Mouse (Mus musculus) intestine, embryonic 15.5 days (tissue): Measurements from ENCODE around the gene Pax8. TPM values are rescaled to one million over a fixed set of nuclear protein-coding genes. Genes with fewer than 3 reads are reported as not detected.
A peak's percentile ranks its signal among the peaks of the same experiment; 100 is the strongest.

ENCODE experiments used
- ATAC-seq: fragments of 200-750 bp; cut with Nextera tagmentation; 2 replicates; pipeline ENCODE4 v1.8.0; 2017; ENCODE audit warnings: moderate TSS enrichment, moderate library complexity
- H3K27ac ChIP-seq: fragments of 300-500 bp; sonication (generic); 2 replicates; pipeline ENCODE4 v1.5.1; 2015; ENCODE audit warnings: mild to moderate bottlenecking, inconsistent platforms
- H3K27me3 ChIP-seq: fragments of 300-500 bp; sonication (generic); replicated peaks from 2 replicates; pipeline ENCODE4 v1.6.1; 2015; ENCODE audit warnings: inconsistent platforms
- H3K36me3 ChIP-seq: fragments of 300-500 bp; sonication (generic); 2 replicates; pipeline ENCODE4 v1.6.1; 2015; ENCODE audit warnings: inconsistent platforms
- H3K4me1 ChIP-seq: fragments of 300-500 bp; sonication (generic); replicated peaks from 2 replicates; pipeline ENCODE4 v1.6.1; 2015; ENCODE audit warnings: inconsistent platforms
- H3K4me2 ChIP-seq: fragments of 300-500 bp; sonication (generic); replicated peaks from 2 replicates; pipeline ENCODE4 v1.6.1; 2015; ENCODE audit warnings: mild to moderate bottlenecking, inconsistent platforms
- H3K4me3 ChIP-seq: fragments of 300-500 bp; sonication (generic); replicated peaks from 2 replicates; pipeline ENCODE4 v1.5.1; 2015; ENCODE audit warnings: inconsistent platforms
- H3K9ac ChIP-seq: fragments of 300-500 bp; sonication (generic); 2 replicates; pipeline ENCODE4 v1.6.1; 2015; ENCODE audit warnings: inconsistent platforms
- H3K9me3 ChIP-seq: fragments of 300-500 bp; sonication (generic); 2 replicates; pipeline ENCODE4 v1.6.1; 2016; ENCODE audit warnings: inconsistent platforms
- WGBS: fragments of 180-500 bp; shearing (Covaris S2); methylation state at CpG from one replicate; pipeline ENCODE4 v1.1.7; 2015; 5-methylcytosine and 5-hydroxymethylcytosine counted together
- polyA plus RNA-seq: library from polyadenylated mRNA; unstranded; fragments of >200 nt; fragmentation: Nextera tagmentation; extraction: Ambion mirVana; gene quantifications from 2 replicates; pipeline ENCODE4 v1.2.1, GENCODE M21; 2015

The Pax8 gene
- polyA plus RNA-seq, 1 experiment from 2014 or later: 0.73 TPM

DNA sequence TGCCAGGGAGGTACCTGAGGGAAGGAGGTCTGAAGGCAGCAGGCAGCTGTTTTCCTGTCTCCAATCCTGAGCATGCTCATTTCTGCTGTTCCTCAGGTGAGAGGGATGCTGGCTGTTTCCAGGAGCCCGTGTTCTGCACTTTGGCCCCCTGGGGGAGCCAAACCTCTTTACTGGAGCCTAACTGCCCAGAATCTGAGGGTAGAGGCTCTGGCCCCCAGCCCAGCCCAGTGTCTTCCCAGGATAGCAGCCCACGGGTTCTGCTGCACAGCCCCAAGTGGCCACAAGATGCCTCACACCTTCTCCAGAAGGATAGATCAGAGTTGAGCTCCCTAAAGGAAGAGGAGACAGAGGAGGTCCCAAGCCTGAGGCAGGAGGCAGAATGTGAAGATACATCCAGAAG lies 78.3 kb downstream of the Pax8 start:
- WGBS: 14% methylated on average over 2 of the region's 2 CpGs
- no peak for ATAC-seq
- H3K36me3 ChIP-seq: no peaks in the 10 kb centered on the region
- H3K4me3 ChIP-seq: no peak overlapping the region
- no peaks in the 10 kb centered on the region for H3K27me3 ChIP-seq
- no peak overlapping the region for H3K27ac ChIP-seq
- H3K4me2 ChIP-seq: no peak overlapping the region
- no peaks in the 10 kb centered on the region for H3K9me3 ChIP-seq
- H3K9ac ChIP-seq: no peak overlapping the region
- no peaks in the 10 kb centered on the region for H3K4me1 ChIP-seq

- no peak for ATAC-seq
- H3K4me3 ChIP-seq: no peak overlapping the region
- WGBS: 87% methylated on average over 2 of the region's 2 CpGs
- H3K4me2 ChIP-seq: no peak overlapping the region
- no peak overlapping the region for H3K9ac ChIP-seq
- no peaks in the 10 kb centered on the region for H3K9me3 ChIP-seq
- H3K4me1 ChIP-seq: no peaks in the 10 kb centered on the region
- H3K27ac ChIP-seq: no peak overlapping the region
- no peaks in the 10 kb centered on the region for H3K27me3 ChIP-seq
- H3K36me3 ChIP-seq: no peaks in the 10 kb centered on the region
Observed at GRCm38 (mm10) chr2:24393251-24393650, 82.1 kb downstream of the Pax8 start.

DNA sequence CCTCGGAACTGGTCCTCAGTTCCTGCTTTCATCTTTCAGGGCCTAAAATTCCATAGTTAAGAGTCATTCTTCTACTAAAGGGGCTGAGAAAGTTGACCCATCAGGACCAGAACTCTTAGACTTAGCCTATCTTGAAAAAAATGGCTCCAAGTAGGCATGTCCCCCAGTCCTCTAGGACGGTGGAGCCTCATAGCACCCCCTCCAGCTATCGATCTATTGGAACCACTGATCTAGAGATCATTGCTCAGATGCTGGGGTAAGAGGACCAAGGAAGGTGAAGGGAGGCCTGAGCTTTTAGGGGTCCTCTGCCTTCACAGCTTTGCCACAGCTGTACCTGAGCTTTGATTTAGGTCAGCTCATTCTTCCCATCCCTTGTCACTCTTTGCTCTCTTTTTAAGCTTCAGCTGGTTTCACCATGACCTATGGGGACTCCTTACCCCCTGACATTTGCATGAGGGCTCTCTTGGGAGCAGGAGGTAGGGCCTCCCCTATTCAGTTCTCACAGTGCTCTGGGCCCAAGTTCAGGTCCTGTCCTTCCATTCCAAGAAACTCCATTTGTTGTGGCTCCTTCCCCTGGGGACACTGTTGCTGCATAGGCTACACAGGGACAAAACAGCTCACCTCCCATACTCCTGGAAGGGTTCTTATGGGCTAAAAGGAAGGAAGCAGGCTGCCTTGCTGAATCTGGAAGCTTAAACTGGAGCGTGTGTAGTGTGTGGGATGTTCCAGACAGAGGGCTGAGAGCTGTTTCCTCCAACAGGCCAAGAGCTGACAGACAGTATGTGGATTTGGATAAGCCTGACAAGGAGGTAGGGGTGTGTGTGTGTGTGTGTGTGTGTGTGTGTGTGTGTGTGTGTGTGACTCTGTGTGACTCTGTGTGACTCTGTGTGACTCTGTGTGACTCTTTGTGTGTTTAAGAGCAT lies 87.8 kb downstream of the Pax8 start:
- 82% methylated on average over 4 of the region's 4 CpGs for WGBS
- no peaks in the 10 kb centered on the region for H3K9me3 ChIP-seq
- no peak overlapping the region for H3K4me2 ChIP-seq
- peaks cover 11% of the 10 kb centered on the region for H3K4me1 ChIP-seq
- H3K27ac ChIP-seq: no peak overlapping the region
- ATAC-seq: no peak
- no peaks in the 10 kb centered on the region for H3K36me3 ChIP-seq
- no peaks in the 10 kb centered on the region for H3K27me3 ChIP-seq
- no peak overlapping the region for H3K9ac ChIP-seq
- no peak overlapping the region for H3K4me3 ChIP-seq

GRCm38 (mm10) chr2:24386964-24387320 lies 88.5 kb downstream of the Pax8 start:
- Histone ChIP-seq H3K9ac (no peak overlapping the region), H3K27me3 (no peaks in the 10 kb centered on the region), H3K4me1 (peaks cover 11% of the 10 kb centered on the region), H3K9me3 (no peaks in the 10 kb centered on the region), H3K4me2 (no peak overlapping the region), H3K27ac (no peak overlapping the region), H3K4me3 (no peak overlapping the region), H3K36me3 (no peaks in the 10 kb centered on the region)
- 87% methylated on average over 2 of the region's 2 CpGs for WGBS
- no peak for ATAC-seq

GRCm38 (mm10) chr2:24386158-24386963 lies 89.0 kb downstream of the Pax8 start:
- 84% methylated on average over 21 of the region's 21 CpGs for WGBS
- Histone ChIP-seq H3K4me3 (no peak overlapping the region), H3K9ac (no peak overlapping the region), H3K27me3 (no peaks in the 10 kb centered on the region), H3K36me3 (no peaks in the 10 kb centered on the region), H3K4me1 (peaks cover 11% of the 10 kb centered on the region), H3K4me2 (no peak overlapping the region), H3K9me3 (no peaks in the 10 kb centered on the region), H3K27ac (no peak overlapping the region)
- ATAC-seq: no peak

DNA sequence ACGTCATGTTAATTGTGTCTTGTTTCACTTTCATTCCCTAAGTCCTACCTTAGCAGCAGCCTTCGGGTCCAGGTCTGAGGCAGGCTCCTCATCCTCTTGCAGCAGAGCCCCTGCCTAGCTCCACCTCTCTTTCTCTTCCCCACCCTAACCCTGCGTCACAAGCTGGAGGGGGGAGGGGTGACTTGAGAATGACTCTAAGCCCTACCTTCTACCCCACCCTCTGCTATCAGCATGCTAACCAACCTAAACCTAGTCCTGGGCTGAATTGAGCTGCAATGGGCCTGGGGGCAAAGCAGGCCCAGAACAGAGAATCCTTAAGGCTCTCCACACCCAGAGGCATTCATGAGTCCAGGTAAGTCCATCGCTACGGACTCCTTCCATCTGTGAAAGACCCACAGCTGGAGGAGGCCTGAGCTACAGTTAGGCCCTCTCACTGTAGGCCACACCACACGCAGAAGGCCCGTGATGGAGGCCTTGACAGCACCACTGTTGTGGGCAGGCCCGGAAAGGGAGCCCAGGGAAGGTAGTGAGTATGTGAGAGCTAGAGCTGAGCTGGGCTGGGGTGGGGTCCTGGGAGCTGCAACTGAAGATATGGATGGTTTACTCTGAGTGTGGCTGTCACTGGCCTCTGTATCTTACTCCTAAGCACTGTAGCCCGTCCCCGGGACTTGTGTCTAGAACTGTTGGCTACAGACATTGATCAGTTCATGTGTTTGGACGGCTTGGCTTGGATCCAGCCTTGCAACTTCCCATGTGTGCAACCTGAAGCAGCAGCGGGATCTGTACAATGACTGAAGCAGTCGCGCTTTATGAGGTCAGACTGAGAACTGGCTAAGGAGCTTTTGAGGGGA lies 90.1 kb downstream of the Pax8 start:
- Histone ChIP-seq H3K4me3 (no peak overlapping the region), H3K9ac (0 out of 2 replicates have a peak overlapping the region, but pooled peaks have one; percentile 6), H3K4me1 (peaks cover 11% of the 10 kb centered on the region), H3K27me3 (no peaks in the 10 kb centered on the region), H3K36me3 (no peaks in the 10 kb centered on the region), H3K9me3 (no peaks in the 10 kb centered on the region), H3K4me2 (peak overlapping the region; percentile 29), H3K27ac (peak overlapping the region; percentile 29; the same call in 1 of the 2 replicates)
- 74% methylated on average over 14 of the region's 14 CpGs for WGBS
- ATAC-seq: peak; percentile 85

DNA sequence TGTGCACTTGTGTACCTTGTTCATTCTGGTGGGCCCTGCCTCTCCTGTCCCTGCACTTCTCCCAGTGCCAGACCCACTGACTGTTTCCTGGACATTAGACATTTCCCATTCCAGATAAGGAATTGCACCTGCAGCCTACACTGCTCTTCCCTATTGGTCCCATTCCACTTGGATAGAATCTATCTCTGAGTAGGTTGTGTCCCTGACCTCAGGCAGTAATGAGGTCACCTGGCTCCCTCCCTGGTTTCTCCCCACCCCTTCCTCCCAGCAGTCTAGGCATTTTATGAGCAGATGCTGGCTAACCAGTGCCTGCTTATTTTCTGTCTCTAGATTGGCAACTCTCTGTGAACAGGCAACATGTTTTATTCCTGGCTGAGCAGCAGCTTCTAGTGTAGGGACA lies 91.0 kb downstream of the Pax8 start:
- Histone ChIP-seq H3K27ac (peak overlapping the region; percentile 29), H3K27me3 (no peaks in the 10 kb centered on the region), H3K4me2 (peak overlapping the region; percentile 29; the same call in 1 of the 2 replicates), H3K4me3 (no peak overlapping the region), H3K36me3 (no peaks in the 10 kb centered on the region), H3K9me3 (no peaks in the 10 kb centered on the region), H3K4me1 (peaks cover 11% of the 10 kb centered on the region), H3K9ac (no peak overlapping the region)
- ATAC-seq: peak; percentile 59

GRCm38 (mm10) chr2:24383636-24384035 lies 91.8 kb downstream of the Pax8 start:
- no peak overlapping the region for H3K4me2 ChIP-seq
- no peak overlapping the region for H3K9ac ChIP-seq
- no peaks in the 10 kb centered on the region for H3K9me3 ChIP-seq
- no peak overlapping the region for H3K27ac ChIP-seq
- no peaks in the 10 kb centered on the region for H3K27me3 ChIP-seq
- ATAC-seq: no peak
- H3K36me3 ChIP-seq: no peaks in the 10 kb centered on the region
- H3K4me1 ChIP-seq: peaks cover 11% of the 10 kb centered on the region
- H3K4me3 ChIP-seq: no peak overlapping the region
- WGBS: 74% methylated on average over 3 of the region's 3 CpGs

GRCm38 (mm10) chr2:24382456-24383230 lies 92.8 kb downstream of the Pax8 start:
- no peaks in the 10 kb centered on the region for H3K36me3 ChIP-seq
- WGBS: 72% methylated on average over 9 of the region's 9 CpGs

DNA sequence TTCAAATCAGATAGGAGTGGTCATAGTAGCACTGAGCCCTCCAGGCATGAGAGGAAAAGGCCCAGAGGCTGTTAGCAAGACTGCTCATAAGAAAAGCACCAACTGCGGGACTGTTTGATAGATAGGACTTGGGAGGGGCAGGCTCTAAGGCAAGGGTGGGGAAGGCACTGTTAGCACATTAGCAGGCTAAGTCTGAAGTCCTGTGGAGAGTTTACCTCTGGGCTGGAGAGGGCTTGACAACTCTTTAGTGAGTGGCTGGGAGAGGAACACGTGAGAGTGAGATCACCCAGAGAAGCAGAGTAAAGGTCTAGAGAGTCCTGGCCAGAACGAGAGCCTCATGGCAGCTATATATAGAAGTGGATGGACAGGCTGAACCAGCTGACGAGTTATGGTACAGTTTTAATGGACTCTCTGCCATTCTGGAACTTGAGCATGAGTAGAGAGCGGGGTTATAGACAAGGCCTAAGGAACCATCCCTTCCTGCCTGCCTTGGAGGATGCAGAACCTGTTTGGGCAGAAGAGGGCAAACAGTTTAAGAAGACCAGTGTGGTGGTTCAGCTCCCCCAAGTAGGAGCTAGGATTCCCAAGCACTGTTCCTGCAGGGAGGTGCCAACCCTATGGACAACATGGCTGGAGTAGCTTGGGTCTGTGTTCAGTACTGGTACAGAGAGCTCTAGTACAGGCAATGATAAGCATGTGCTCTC lies 96.5 kb downstream of the Pax8 start:
- H3K4me1 ChIP-seq: no peaks in the 10 kb centered on the region
- no peak overlapping the region for H3K9ac ChIP-seq
- 53% methylated on average over 5 of the region's 5 CpGs for WGBS
- ATAC-seq: peak; percentile 97
- no peaks in the 10 kb centered on the region for H3K36me3 ChIP-seq
- no peak overlapping the region for H3K4me3 ChIP-seq
- peak overlapping the region; percentile 29; the same call in 1 of the 2 replicates for H3K27ac ChIP-seq
- no peak overlapping the region for H3K4me2 ChIP-seq
- H3K9me3 ChIP-seq: no peaks in the 10 kb centered on the region
- no peaks in the 10 kb centered on the region for H3K27me3 ChIP-seq

More at GRCm38 (mm10) chr2:24382456-24383230, 92.8 kb downstream of the Pax8 start:
- no peak for ATAC-seq
- Histone ChIP-seq H3K9ac (no peak overlapping the region), H3K4me2 (no peak overlapping the region), H3K27me3 (no peaks in the 10 kb centered on the region), H3K4me1 (peaks cover 11% of the 10 kb centered on the region), H3K4me3 (no peak overlapping the region), H3K9me3 (no peaks in the 10 kb centered on the region), H3K27ac (no peak overlapping the region)
